Mouse (Mus musculus) stomach, embryonic 14.5 days (tissue): ENCODE data around the gene Usp8. TPM values are rescaled to one million over a fixed set of nuclear protein-coding genes. Genes with fewer than 3 reads are reported as not detected.

Source experiments
- ATAC-seq: fragments of 200-750 bp; cut with Nextera tagmentation; 2 replicates; pipeline ENCODE4 v1.8.0; 2017; ENCODE audit warnings: low read depth, moderate TSS enrichment; ENCODE audit not compliant: insufficient number of reproducible peaks, insufficient read depth, low FRiP score
- H3K27ac ChIP-seq: fragments of 300-500 bp; sonication (generic); 2 replicates; pipeline ENCODE4 v1.5.1; 2014; ENCODE audit warnings: mild to moderate bottlenecking, low read length, moderate library complexity, mixed read lengths
- H3K27me3 ChIP-seq: fragments of 300-500 bp; sonication (generic); 2 replicates; pipeline ENCODE4 v1.6.1; 2014; ENCODE audit warnings: low read length, control low read depth, mixed read lengths; ENCODE audit not compliant: control insufficient read depth, insufficient read depth
- H3K36me3 ChIP-seq: fragments of 300-500 bp; sonication (generic); 2 replicates; pipeline ENCODE4 v1.6.1; 2014; ENCODE audit warnings: mild to moderate bottlenecking, control low read depth, low read length, moderate library complexity, mixed read lengths; ENCODE audit not compliant: control insufficient read depth, insufficient read depth
- H3K4me1 ChIP-seq: fragments of 300-500 bp; sonication (generic); 2 replicates; pipeline ENCODE4 v1.6.1; 2014; ENCODE audit warnings: low read length, control low read depth, mixed read lengths; ENCODE audit not compliant: control insufficient read depth, insufficient read depth
- H3K4me2 ChIP-seq: fragments of 300-500 bp; sonication (generic); replicated peaks from 2 replicates; pipeline ENCODE4 v1.6.1; 2014; ENCODE audit warnings: low read depth, low read length, control low read depth
- H3K4me3 ChIP-seq: fragments of 300-500 bp; sonication (generic); 2 replicates; pipeline ENCODE4 v1.5.1; 2014; ENCODE audit warnings: low read depth, low read length, control low read depth
- H3K9ac ChIP-seq: fragments of 300-500 bp; sonication (generic); replicated peaks from 2 replicates; pipeline ENCODE4 v1.6.1; 2014; ENCODE audit warnings: low read depth, mild to moderate bottlenecking, control low read depth, low read length, moderate library complexity, mixed read lengths
- H3K9me3 ChIP-seq: fragments of 300-500 bp; sonication (generic); 2 replicates; pipeline ENCODE4 v1.6.1; 2016; ENCODE audit warnings: low read depth, low read length, control low read depth; ENCODE audit not compliant: control insufficient read depth
- WGBS: fragments of 180-500 bp; shearing (Covaris S2); extraction: QIAGEN DNeasy Blood & Tissue Kit; methylation state at CpG from one replicate; pipeline ENCODE4 v1.1.7; 2014; 5-methylcytosine and 5-hydroxymethylcytosine counted together
- polyA plus RNA-seq: library from polyadenylated mRNA; unstranded; fragments of >200 nt; fragmentation: Nextera tagmentation; extraction: Ambion mirVana; gene quantifications from 2 replicates; pipeline ENCODE4 v1.2.1, GENCODE M21; 2014

Gene Usp8
- polyA plus RNA-seq, 1 experiment from 2014 or later = 40.3 TPM

DNA sequence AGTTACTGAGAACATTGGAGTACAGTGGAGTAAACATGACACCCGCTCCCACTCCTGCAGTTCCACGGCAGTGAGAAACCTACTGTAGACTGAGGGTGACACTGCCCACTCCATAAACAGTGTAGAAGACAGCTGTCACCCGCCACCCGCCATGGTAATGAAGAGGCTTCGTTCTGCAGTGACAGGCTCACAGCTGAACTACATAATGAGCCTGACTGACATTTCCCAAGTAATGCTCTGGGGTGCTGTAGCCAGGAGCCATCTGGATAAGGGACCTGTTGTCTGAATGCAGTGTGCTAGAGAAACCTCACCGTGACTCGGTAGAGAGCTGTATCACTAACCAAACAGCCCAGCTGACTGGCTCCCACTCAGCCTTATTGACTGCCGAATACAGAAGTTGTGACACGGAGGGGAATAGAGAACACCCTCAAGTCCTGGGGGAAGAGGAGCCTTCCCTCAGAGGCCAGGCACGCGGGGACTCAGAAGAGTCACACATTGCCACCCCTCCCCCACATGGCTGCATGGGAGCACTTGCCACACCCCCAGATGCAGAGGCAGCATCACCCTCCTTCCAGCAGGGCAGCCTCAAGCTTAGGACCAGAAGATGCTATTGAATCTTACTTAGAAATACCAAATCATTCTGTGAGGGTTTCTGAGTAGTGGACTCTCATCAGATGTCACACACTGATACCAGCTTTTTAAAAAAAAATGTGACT lies 58.9 kb downstream of the Usp8 start:
- no peaks in the 10 kb centered on the region for H3K27me3 ChIP-seq
- H3K4me2 ChIP-seq = no peak overlapping the region
- no peaks in the 10 kb centered on the region for H3K9me3 ChIP-seq
- peaks cover 9% of the 10 kb centered on the region; the same call in 1 of the 2 replicates for H3K36me3 ChIP-seq
- no peak overlapping the region for H3K27ac ChIP-seq
- no peaks in the 10 kb centered on the region for H3K4me1 ChIP-seq
- no peak overlapping the region for H3K9ac ChIP-seq
- no peak for ATAC-seq
- no peak overlapping the region for H3K4me3 ChIP-seq
- 43% methylated on average over 11 of the region's 11 CpGs for WGBS

DNA sequence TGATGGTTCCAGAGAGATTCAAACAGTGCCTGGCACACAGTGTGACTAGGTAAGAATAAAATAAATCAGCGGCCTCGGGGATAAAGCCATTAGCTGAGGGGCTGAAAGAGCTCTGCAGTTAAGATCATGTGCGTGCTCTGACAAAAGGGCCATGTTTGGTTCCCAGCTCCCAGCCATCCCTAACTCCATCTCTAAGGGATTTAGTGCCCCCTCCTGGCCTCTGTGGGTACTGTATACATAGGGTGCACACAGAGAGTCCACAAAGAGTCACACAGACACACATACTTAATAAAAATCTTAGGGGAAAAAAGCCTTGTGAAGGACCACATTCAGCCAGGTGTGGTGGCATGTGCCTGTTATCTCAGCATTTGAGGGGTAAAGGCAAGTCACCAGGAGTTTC lies 60.5 kb downstream of the Usp8 start:
- Histone ChIP-seq H3K9me3 (no peaks in the 10 kb centered on the region), H3K4me1 (no peaks in the 10 kb centered on the region), H3K36me3 (0 out of 2 replicates have a peak, but pooled peaks cover 2% of the 10 kb centered on the region), H3K4me2 (no peak overlapping the region), H3K9ac (no peak overlapping the region), H3K27me3 (no peaks in the 10 kb centered on the region), H3K27ac (no peak overlapping the region), H3K4me3 (no peak overlapping the region)
- 98% methylated on average over 3 of the region's 3 CpGs for WGBS
- ATAC-seq = no peak

DNA sequence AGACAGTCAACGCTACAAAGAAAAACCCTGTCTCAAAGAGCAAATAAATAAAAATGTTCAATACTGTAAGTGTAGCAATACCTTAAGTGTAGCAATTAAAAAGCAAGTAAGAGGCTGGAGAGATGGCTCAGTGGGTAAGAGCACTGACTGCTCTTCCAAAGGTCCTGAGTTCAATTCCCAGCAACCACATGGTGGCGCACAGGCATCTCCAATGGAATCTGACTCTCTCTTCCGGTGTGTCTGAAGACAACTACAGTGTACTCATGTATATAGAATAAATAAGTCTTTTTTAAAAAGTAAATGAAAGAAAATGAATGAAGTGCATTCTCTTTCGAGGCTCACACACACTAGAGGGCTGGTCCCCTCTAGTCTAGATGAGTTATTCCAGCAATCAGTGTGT lies 61.1 kb downstream of the Usp8 start:
- 67% methylated on average over 4 of the region's 4 CpGs for WGBS

DNA sequence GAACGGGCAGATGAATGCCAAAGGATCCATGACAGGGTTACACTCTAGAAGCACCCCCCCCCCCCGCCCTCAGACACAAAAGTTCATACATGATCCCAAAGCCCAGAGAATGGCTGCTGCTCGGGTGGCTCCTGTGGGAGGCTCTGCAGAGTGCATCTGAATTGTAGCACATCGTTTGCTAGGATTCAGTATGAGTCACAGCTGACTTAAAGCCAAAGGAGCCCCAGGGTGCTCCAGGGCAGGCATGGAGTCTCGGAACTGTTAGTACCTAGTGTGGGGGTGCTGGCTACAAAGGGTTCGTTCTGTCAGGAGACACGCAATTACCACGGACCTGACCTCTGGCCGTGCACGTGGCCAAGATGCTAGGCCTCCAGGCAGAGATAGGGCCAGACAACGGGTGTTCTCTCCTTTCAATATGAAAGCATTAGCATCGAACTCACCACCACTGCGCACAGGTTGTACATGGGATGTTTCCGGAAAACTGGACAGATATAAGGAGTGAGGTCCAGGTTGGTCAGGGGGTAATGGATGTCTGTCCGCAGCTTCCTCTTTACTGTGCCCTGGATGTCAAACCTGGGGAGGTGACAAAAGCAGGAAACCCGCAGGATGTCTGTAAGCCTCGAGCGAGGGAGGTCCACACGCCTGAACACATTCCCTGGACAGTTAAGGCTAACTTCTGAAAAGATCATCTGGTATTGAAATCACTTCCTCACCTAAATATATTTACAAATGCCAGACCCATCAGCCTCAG lies 62.5 kb downstream of the Usp8 start:
- Histone ChIP-seq H3K4me3 (no peak overlapping the region), H3K4me1 (no peaks in the 10 kb centered on the region), H3K9ac (no peak overlapping the region), H3K27ac (no peak overlapping the region), H3K9me3 (no peaks in the 10 kb centered on the region), H3K4me2 (no peak overlapping the region), H3K36me3 (no peaks in the 10 kb centered on the region), H3K27me3 (no peaks in the 10 kb centered on the region)
- WGBS = 74% methylated on average over 19 of the region's 19 CpGs
- no peak for ATAC-seq

More for the DNA sequence above, 61.1 kb downstream of the Usp8 start:
- Histone ChIP-seq H3K4me1 (no peaks in the 10 kb centered on the region), H3K4me3 (no peak overlapping the region), H3K9ac (no peak overlapping the region), H3K27me3 (no peaks in the 10 kb centered on the region), H3K9me3 (no peaks in the 10 kb centered on the region), H3K36me3 (no peaks in the 10 kb centered on the region), H3K27ac (no peak overlapping the region), H3K4me2 (no peak overlapping the region)
- ATAC-seq = no peak

DNA sequence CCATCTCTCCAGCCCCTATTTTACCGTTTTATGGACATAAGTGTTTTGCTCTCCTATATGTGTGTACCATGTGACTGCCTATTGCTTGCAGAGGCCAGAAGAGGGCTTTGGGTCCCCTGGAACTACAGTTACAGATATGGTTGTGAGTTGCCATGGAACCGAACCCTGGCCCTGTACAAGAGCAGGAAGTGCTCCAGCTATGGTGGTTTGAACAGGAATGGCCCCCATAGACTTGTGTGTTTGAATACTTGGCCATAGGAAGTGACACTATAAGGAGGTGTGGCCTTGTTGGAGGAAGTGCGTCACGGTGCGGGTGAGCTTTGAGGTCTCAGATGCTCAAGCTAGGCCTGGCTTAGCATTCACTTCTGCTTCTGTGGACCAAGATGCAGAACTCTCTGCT lies 65.1 kb downstream of the Usp8 start:
- H3K9ac ChIP-seq = no peak overlapping the region
- H3K4me1 ChIP-seq = no peaks in the 10 kb centered on the region
- H3K4me2 ChIP-seq = no peak overlapping the region
- WGBS = 91% methylated on average over 5 of the region's 5 CpGs
- H3K27me3 ChIP-seq = no peaks in the 10 kb centered on the region
- no peak overlapping the region for H3K4me3 ChIP-seq
- H3K27ac ChIP-seq = no peak overlapping the region
- no peaks in the 10 kb centered on the region for H3K9me3 ChIP-seq
- H3K36me3 ChIP-seq = no peaks in the 10 kb centered on the region
- no peak for ATAC-seq

DNA sequence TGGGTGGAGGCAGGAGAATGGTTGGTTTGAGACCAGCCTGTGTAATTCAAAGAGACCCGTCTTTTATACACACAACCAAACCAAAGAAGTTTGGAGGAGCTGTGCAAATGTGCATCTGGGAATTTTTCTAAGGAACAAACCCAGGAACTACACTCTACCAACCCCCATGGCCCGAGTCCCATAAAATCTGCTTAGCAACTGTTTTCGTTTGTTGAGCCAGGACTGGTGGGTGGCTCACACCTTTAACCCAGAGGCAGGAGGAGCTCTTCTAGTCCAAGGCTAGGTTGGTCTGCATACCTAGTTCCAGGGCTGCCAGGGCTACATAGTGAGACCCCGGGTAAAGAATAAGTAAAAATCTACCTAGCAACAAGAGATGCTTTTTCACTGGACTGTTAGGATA lies 68.8 kb downstream of the Usp8 start:
- H3K4me1 ChIP-seq = no peaks in the 10 kb centered on the region
- no peak overlapping the region for H3K27ac ChIP-seq
- H3K27me3 ChIP-seq = no peaks in the 10 kb centered on the region
- H3K9ac ChIP-seq = no peak overlapping the region
- no peaks in the 10 kb centered on the region for H3K36me3 ChIP-seq
- 68% methylated on average over 4 of the region's 4 CpGs for WGBS
- H3K4me2 ChIP-seq = no peak overlapping the region
- no peak for ATAC-seq
- H3K4me3 ChIP-seq = no peak overlapping the region
- H3K9me3 ChIP-seq = no peaks in the 10 kb centered on the region

DNA sequence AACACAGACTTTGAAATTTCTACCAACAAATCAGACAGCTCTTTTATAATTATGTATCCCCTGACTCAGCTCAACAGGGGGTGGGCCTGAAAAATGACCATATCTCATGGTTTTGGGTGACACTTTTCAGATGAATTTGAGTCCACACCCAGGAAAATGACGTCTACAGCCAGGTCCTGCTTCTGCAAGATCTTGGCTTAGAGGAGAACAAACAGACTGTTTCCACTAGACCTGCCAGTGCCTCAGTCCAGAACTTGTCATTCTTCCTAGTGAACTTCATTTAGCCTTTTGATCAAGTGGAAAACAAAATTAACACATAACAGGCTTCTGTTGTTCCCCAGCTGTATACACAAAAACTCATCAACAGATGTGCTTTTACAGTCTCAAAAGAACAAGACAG lies 69.3 kb downstream of the Usp8 start:
- Histone ChIP-seq H3K9ac (no peak overlapping the region), H3K27me3 (no peaks in the 10 kb centered on the region), H3K4me1 (no peaks in the 10 kb centered on the region), H3K27ac (no peak overlapping the region), H3K4me2 (no peak overlapping the region), H3K4me3 (no peak overlapping the region), H3K9me3 (no peaks in the 10 kb centered on the region), H3K36me3 (no peaks in the 10 kb centered on the region)
- WGBS = 50% methylated on average over 1 of the region's 1 CpGs
- no peak for ATAC-seq

DNA sequence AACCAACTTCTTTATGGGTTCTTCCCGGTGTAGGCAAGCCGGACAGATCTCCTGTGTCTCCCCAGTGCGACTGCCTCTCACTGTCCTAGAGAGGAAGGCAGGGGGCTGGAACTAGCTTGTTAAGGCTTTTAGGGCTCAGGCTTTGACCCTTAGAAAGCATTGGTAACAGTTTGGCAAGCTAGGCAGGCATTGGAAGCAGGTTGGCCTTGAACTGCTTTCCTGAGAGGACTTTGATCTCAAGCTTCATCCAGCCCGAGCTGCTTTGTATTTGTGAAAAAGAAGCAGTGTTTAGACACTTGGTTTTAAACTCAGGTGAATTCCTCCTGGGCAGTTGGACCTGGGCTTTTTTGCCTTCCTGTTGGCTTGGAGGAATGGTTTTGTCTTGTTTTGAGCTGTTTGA lies 71.7 kb downstream of the Usp8 start:
- H3K4me3 ChIP-seq = no peak overlapping the region
- H3K9me3 ChIP-seq = no peaks in the 10 kb centered on the region
- WGBS = 88% methylated on average over 4 of the region's 4 CpGs
- no peaks in the 10 kb centered on the region for H3K27me3 ChIP-seq
- no peak overlapping the region for H3K27ac ChIP-seq
- ATAC-seq = no peak
- H3K9ac ChIP-seq = no peak overlapping the region
- no peak overlapping the region for H3K4me2 ChIP-seq
- no peaks in the 10 kb centered on the region for H3K4me1 ChIP-seq
- H3K36me3 ChIP-seq = no peaks in the 10 kb centered on the region
